Mouse (Mus musculus) kidney, embryonic 16.5 days (tissue): ENCODE results near the gene Med15. TPM values are rescaled to one million over a fixed set of nuclear protein-coding genes. Genes with fewer than 3 reads are reported as not detected.
"Not testable (repeated sequence)": the region's sequence is repeated elsewhere in the genome, so short reads cannot be mapped to it uniquely, and the experiment has no call there.

Experiments
- ATAC-seq: fragments of 200-750 bp; cut with Nextera tagmentation; 2 replicates; pipeline ENCODE4 v1.8.0; 2017; ENCODE audit warnings: moderate TSS enrichment; ENCODE audit not compliant: low FRiP score, low TSS enrichment
- H3K27ac ChIP-seq: fragments of 300-500 bp; sonication (generic); 2 replicates; pipeline ENCODE4 v1.5.1; 2014; ENCODE audit warnings: low read length
- H3K27me3 ChIP-seq: fragments of 300-500 bp; sonication (generic); 2 replicates; pipeline ENCODE4 v1.6.1; 2014; ENCODE audit warnings: low read length, control low read depth, mixed read lengths; ENCODE audit not compliant: insufficient read depth
- H3K36me3 ChIP-seq: fragments of 300-500 bp; sonication (generic); 2 replicates; pipeline ENCODE4 v1.6.1; 2014; ENCODE audit warnings: low read length, control low read depth, mixed read lengths; ENCODE audit not compliant: insufficient read depth
- H3K4me1 ChIP-seq: fragments of 300-500 bp; sonication (generic); 2 replicates; pipeline ENCODE4 v1.6.1; 2014; ENCODE audit warnings: low read length, control low read depth, mixed read lengths; ENCODE audit not compliant: insufficient read depth
- H3K4me2 ChIP-seq: fragments of 300-500 bp; sonication (generic); replicated peaks from 2 replicates; pipeline ENCODE4 v1.6.1; 2014; ENCODE audit warnings: low read depth, low read length
- H3K4me3 ChIP-seq: fragments of 300-500 bp; sonication (generic); 2 replicates; pipeline ENCODE4 v1.5.1; 2014; ENCODE audit warnings: mild to moderate bottlenecking, low read length
- H3K9ac ChIP-seq: fragments of 300-500 bp; sonication (generic); replicated peaks from 2 replicates; pipeline ENCODE4 v1.6.1; 2014; ENCODE audit warnings: low read length
- H3K9me3 ChIP-seq: fragments of 300-500 bp; sonication (generic); 2 replicates; pipeline ENCODE4 v1.6.1; 2016; ENCODE audit warnings: low read length, control low read depth
- WGBS: fragments of 180-500 bp; shearing (Covaris S2); extraction: QIAGEN DNeasy Blood & Tissue Kit; methylation state at CpG from one replicate; pipeline ENCODE4 v1.1.7; 2014; 5-methylcytosine and 5-hydroxymethylcytosine counted together
- polyA plus RNA-seq: library from polyadenylated mRNA; unstranded; fragments of >200 nt; fragmentation: Nextera tagmentation; extraction: Ambion mirVana; gene quantifications from 2 replicates; pipeline ENCODE4 v1.2.1, GENCODE M21; 2015

Gene Med15
- polyA plus RNA-seq, 1 experiment from 2014 or later = 44.1 TPM

- Histone ChIP-seq H3K4me3 (no peak overlapping the region), H3K27ac (no peak overlapping the region), H3K36me3 (peaks cover 65% of the 10 kb centered on the region), H3K27me3 (no peaks in the 10 kb centered on the region), H3K4me2 (no peak overlapping the region), H3K4me1 (no peaks in the 10 kb centered on the region), H3K9ac (no peak overlapping the region), H3K9me3 (no peaks in the 10 kb centered on the region)
- WGBS = 97% methylated on average over 2 of the region's 2 CpGs
- no peak for ATAC-seq
These were observed 100.1 kb downstream of the Med15 start for GRCm38 (mm10) chr16:17632580-17632979.

DNA sequence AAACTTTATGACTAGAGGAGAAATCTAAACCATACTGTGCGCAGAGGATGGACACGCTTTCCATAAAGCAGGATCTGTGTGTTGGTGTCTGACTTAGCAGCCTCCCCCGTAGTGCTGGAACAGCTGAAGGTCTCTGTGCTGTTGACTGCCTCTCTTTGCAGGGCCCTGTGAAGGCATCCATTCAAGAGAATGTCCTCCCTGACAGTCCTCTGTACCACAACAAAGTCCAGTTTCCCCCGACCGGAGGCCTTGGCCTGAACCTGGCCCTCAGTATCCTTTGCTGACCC is 106.5 kb downstream of the Med15 start:
- no peaks in the 10 kb centered on the region for H3K9me3 ChIP-seq
- no peaks in the 10 kb centered on the region for H3K4me1 ChIP-seq
- no peaks in the 10 kb centered on the region for H3K27me3 ChIP-seq
- H3K4me3 ChIP-seq = no peak overlapping the region
- peaks cover 70% of the 10 kb centered on the region for H3K36me3 ChIP-seq
- H3K9ac ChIP-seq = no peak overlapping the region
- H3K27ac ChIP-seq = no peak overlapping the region
- no peak for ATAC-seq
- no peak overlapping the region for H3K4me2 ChIP-seq
- 89% methylated on average over 5 of the region's 5 CpGs for WGBS

GRCm38 (mm10) chr16:17625488-17626268 is 107.0 kb downstream of the Med15 start:
- Histone ChIP-seq H3K4me1 (peaks cover under 1% of the 10 kb centered on the region; the same call in 1 of the 2 replicates), H3K4me2 (no peak overlapping the region), H3K36me3 (peaks cover 65% of the 10 kb centered on the region), H3K4me3 (no peak overlapping the region), H3K9ac (no peak overlapping the region), H3K9me3 (no peaks in the 10 kb centered on the region), H3K27ac (no peak overlapping the region), H3K27me3 (no peaks in the 10 kb centered on the region)
- 67% methylated on average over 8 of the region's 8 CpGs for WGBS
- no peak for ATAC-seq

DNA sequence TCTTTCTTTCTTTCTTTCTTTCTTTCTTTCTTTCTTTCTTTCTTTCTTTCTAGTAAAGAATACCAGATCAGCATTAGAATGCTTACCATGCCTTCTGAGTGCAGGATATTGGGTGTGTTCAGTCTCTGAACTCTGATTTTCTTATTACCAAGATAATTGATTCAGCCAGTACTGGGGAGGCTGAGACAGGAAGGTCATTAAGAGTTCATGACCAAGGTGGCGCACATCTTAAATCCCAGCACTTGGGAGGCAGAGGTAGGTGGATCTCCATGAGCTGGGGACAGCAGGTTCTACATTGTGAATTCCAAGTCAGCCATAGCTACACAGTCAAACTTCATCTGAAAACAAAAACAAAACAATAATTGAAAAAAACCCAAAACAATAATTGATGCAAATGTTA is 110.8 kb downstream of the Med15 start:
- no peak overlapping the region for H3K27ac ChIP-seq
- no peaks in the 10 kb centered on the region for H3K9me3 ChIP-seq
- H3K27me3 ChIP-seq = no peaks in the 10 kb centered on the region
- H3K4me2 ChIP-seq = no peak overlapping the region
- no peak overlapping the region for H3K9ac ChIP-seq
- H3K36me3 ChIP-seq = peaks cover 30% of the 10 kb centered on the region
- WGBS = 88% methylated on average over 1 of the region's 1 CpGs
- H3K4me3 ChIP-seq = no peak overlapping the region
- H3K4me1 ChIP-seq = peaks cover 15% of the 10 kb centered on the region
- ATAC-seq = no peak

DNA sequence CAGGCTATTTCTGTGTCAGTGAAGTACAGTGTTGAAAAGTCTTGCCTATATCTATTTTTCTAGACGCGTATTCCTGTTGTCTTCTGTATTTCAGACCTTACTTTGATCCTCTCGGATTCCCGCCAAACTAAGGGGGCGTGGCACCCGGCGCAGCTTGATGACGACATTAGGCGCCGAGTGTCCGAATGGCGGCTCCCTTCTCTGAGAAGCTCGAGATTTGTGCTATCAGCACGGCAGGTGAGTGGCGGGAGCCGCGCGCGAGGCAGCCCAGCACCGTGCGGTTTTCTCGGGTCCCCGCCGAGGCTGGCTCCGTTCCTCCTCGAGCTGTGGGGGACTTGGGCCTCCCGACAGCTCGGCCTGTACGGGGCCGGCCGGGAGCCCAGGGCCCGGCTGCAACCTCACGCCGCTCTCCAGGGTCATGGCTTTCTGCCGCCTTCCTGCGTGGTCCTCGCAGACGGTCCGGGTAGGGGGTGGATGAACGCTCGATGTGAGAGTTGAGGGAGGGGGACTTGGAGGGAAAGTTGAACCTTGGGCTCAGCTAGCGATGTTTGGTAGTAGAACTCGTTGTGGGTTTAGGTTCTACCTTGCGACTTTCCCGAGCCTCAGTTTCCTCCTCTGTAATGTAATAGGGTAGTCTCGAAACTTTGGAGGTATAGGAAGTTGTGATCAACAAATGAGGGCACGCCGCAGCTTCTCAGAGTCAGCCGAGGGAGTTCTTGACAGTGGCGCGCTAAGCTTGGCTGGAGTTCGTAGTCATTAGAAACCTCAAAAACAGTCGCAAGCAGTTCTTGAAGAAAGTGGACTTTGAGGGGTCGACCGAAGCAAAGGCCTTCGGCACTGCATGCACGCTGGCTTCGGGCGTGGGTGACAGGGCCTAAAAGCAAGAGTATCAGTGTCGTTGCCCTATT is 113.2 kb downstream of the Med15 start, which contains the start of gene Smpd4:
TSS of gene Smpd4 (plus strand) at position 157 of the 908 bp plus-strand sequence.
- Histone ChIP-seq H3K4me1 (peaks cover 15% of the 10 kb centered on the region), H3K27me3 (no peaks in the 10 kb centered on the region), H3K4me2 (peak within 1 kb of the TSS; percentile 86), H3K36me3 (peaks cover 12% of the 10 kb centered on the region), H3K9me3 (no peaks in the 10 kb centered on the region), H3K27ac (0 out of 2 replicates have a peak within 1 kb of the TSS, but pooled peaks have one; percentile 52), H3K4me3 (peak within 1 kb of the TSS; percentile 93), H3K9ac (peak within 1 kb of the TSS; percentile 95)
- peak; percentile 77 for ATAC-seq
- 1% methylated on average over 57 of the region's 60 CpGs for WGBS

GRCm38 (mm10) chr16:17617922-17618565 is 114.6 kb downstream of the Med15 start:
- H3K4me1 ChIP-seq = peaks cover 15% of the 10 kb centered on the region
- H3K36me3 ChIP-seq = peaks cover 5% of the 10 kb centered on the region; the same call in 1 of the 2 replicates
- WGBS = 15% methylated on average over 13 of the region's 13 CpGs
- H3K9me3 ChIP-seq = no peaks in the 10 kb centered on the region
- H3K9ac ChIP-seq = no peak overlapping the region
- no peaks in the 10 kb centered on the region for H3K27me3 ChIP-seq
- peak overlapping the region; percentile 6; the same call in 1 of the 2 replicates for H3K4me3 ChIP-seq
- ATAC-seq = peak; percentile 64
- H3K27ac ChIP-seq = no peak overlapping the region
- peak overlapping the region; percentile 31 for H3K4me2 ChIP-seq

DNA sequence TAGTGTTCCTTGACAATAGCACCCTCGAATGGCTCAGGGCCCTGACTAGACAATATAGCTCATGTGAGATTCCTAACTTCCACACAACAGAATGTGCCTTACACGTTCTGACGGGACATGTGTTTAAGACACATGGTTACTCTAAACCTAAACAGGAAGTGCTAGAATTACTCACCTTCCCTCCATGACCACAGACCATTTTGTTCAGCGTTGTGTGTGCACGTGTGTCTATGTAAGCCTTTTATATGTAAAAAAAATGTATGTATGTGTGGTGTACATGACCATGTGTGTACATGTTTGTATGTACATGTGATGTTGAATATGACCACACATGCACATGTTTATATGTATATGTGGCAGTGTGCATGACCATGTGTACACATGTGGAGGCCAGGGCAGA is 116.5 kb downstream of the Med15 start:
- ATAC-seq = no peak
- Histone ChIP-seq H3K4me1 (peaks cover 15% of the 10 kb centered on the region), H3K9me3 (no peaks in the 10 kb centered on the region), H3K27ac (no peak overlapping the region), H3K4me3 (no peak overlapping the region), H3K4me2 (no peak overlapping the region), H3K36me3 (no peaks in the 10 kb centered on the region), H3K9ac (no peak overlapping the region), H3K27me3 (no peaks in the 10 kb centered on the region)
- WGBS = 82% methylated on average over 5 of the region's 5 CpGs

DNA sequence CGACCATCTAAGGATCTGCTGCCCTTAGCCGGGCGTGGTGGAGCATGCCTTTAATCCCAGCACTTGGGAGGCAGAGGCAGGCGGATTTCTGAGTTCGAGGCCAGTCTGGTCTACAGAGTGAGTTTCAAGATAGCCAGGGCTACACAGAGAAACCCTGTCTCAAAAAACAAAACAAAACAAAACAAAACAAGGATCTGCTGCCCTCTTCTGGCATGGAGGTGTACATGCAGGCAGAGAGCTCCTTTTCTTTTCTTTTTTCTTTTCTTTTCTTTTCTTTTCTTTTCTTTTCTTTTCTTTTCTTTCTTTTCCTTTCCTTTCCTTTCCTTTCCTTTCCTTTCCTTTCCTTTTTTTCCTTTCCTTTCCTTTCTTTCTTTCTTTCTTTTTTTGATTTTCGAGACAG is 118.0 kb downstream of the Med15 start:
- H3K27me3 ChIP-seq, H3K4me2 ChIP-seq, H3K4me3 ChIP-seq, H3K27ac ChIP-seq, H3K9me3 ChIP-seq, ATAC-seq, H3K4me1 ChIP-seq, H3K36me3 ChIP-seq, H3K9ac ChIP-seq: not testable (repeated sequence)
- 89% methylated on average over 6 of the region's 6 CpGs for WGBS

GRCm38 (mm10) chr16:17611383-17611782 is 121.3 kb downstream of the Med15 start:
- no peak overlapping the region for H3K4me3 ChIP-seq
- no peaks in the 10 kb centered on the region for H3K27me3 ChIP-seq
- WGBS = 67% methylated on average over 4 of the region's 4 CpGs
- H3K4me2 ChIP-seq = no peak overlapping the region
- no peak overlapping the region for H3K9ac ChIP-seq
- H3K4me1 ChIP-seq = no peaks in the 10 kb centered on the region
- no peak for ATAC-seq
- H3K27ac ChIP-seq = no peak overlapping the region
- no peaks in the 10 kb centered on the region for H3K36me3 ChIP-seq
- H3K9me3 ChIP-seq = no peaks in the 10 kb centered on the region
